Mouse (Mus musculus) cerebellum, adult (tissue): ENCODE results near the gene Olfr1026.

Source experiments
- ATAC-seq: cut with Nextera tagmentation; 2 replicates; pipeline ENCODE4 v1.9.2; 2017; ENCODE audit warnings: mild to moderate bottlenecking, moderate library complexity, mixed read lengths; ENCODE audit not compliant: insufficient number of reproducible peaks, low FRiP score, low TSS enrichment

Olfr1026 gene

GRCm38 (mm10) chr2:85921258-85921657 lies at the start of gene Olfr1026:
Olfr1026 (plus strand) TSS chr2:85921558.
- no peak for ATAC-seq

DNA sequence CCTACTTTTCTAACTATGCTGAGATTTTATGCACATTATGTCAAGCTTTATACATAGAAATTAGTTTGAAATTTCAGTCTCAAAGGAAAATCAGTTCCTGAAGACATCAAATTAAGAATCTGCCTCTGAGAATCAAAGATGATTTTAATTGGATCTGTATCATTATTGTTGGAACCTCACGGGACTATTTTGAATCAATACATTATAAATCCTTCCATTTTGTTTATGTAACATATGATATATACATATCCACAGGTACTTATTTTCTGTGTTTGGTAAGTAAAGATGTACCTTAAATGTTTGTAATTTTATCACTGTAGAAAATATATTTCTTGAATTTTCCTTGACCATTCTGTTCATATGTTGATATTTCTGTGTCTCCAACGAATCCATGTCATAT lies 36.0 kb upstream of the Olfr1026 start, which contains the start of gene Olfr1023:
Gene Olfr1023 (plus strand): TSS at position 301 of the 400 bp plus-strand sequence.
- ATAC-seq = no peak

DNA sequence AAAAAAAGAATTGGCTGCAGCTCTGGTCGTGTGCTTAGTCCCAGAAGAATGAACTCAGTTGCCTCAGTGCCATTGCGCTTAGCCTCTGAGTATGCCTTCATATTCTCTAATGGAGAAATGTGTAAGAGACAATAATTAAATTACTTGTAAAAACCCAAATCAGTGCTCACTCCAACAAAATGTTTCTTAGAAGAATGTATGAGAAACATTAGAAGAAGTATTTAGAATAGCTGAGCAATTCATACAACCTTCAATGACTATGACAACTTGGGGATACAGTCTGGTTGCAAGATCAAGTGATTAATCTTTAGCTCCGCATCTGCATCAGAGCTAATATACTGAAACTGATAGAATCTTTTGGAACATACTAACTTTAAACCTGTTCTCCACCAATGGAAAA lies 16.4 kb upstream of the Olfr1026 start, which contains the start of gene Olfr1024:
Gene Olfr1024 (minus strand): TSS at position 101 of the 400 bp plus-strand sequence.
- ATAC-seq = no peak

DNA sequence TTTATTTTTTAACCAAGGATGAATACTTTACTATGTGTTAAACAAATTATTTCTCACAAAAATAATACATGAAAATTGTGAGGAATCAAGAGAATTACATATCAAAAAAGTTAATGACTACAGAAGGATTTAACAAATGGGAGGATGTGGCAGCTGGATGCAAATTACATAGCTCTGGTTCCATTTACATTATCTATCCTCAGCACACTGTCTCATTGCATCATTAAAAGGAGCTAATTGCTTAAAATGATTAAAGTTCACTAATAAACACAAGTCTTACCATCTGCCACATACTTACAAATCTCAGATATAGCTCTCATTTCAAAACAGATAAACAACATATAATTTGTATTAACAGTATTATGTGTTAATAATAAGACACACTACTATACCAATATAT lies 8.2 kb upstream of the Olfr1026 start:
- no peak for ATAC-seq

GRCm38 (mm10) chr2:85914893-85915292 lies 6.5 kb upstream of the Olfr1026 start, which contains the start of gene Olfr1025-ps1:
Olfr1025-ps1 (plus strand) TSS chr2:85915193.
- no peak for ATAC-seq

DNA sequence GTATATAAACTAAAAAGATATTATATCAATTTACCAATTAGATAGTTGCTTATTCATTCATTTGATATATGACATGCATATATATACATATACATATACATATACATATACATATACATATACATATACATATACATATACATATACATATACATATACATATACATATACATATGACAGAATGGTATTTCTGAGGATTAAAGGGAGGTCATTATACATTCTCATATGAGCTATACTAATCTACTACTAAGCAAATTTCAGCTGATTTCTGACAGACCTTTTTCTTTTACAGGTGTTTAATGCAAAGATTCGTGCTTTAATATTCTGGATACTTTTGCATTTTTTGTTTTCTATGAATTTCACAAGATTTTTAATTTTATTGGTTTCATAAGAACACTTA lies 28.8 kb downstream of the Olfr1026 start, which contains the start of gene Olfr1028:
Gene Olfr1028 (plus strand): TSS at position 301 of the 400 bp plus-strand sequence.
- no peak for ATAC-seq

DNA sequence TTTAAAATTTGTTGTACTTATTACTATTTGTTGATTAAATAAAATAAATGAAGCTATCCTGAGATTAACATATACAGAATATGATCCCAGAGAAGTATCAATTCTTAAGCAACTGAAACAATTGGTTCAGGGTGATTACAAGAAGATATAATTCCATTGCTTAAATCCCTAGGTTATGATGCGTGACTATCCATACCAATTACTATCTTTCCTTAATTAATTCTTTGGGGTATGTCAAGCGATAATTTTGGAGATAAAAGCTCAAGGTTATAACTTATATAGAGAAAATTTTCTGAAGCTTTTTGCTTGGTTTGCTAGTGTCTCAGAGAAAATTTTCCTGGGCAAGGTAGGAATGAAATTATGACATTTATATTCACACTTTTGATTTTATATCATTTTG lies 52.2 kb downstream of the Olfr1026 start, which contains the start of gene Olfr1029:
Gene Olfr1029 (plus strand): TSS at position 301 of the 400 bp plus-strand sequence.
- no peak for ATAC-seq
